Mouse (Mus musculus) embryo, embryonic 11.5 days (tissue): ENCODE data around the gene Nfkbil1.
A peak's percentile ranks its signal among the peaks of the same experiment; 100 is the strongest.

Experiments used
- DNase-seq: peaks from one replicate; pipeline ENCODE4 v3.0.0-alpha.2; 2012; ENCODE audit warnings: low read depth, low spot score

Gene Nfkbil1

GRCm38 (mm10) chr17:35204494-35205379 lies 30.9 kb downstream of the Nfkbil1 start, which contains the start of gene Lta:
Gene Lta (minus strand): TSS chr17:35205351.
- no peak for DNase-seq

GRCm38 (mm10) chr17:35202442-35202841 lies 33.1 kb downstream of the Nfkbil1 start:
- no peak for DNase-seq

GRCm38 (mm10) chr17:35201787-35202186 lies 33.8 kb downstream of the Nfkbil1 start, which contains the start of gene Tnf:
Gene Tnf (minus strand): TSS chr17:35202007.
- no peak for DNase-seq

GRCm38 (mm10) chr17:35201128-35201527 lies 34.5 kb downstream of the Nfkbil1 start:
- DNase-seq: no peak

GRCm38 (mm10) chr17:35200398-35200797 lies 35.2 kb downstream of the Nfkbil1 start:
- DNase-seq: no peak

- DNase-seq: no peak
These were observed 36.6 kb downstream of the Nfkbil1 start for GRCm38 (mm10) chr17:35198946-35199345.

- no peak for DNase-seq
These were observed 37.6 kb downstream of the Nfkbil1 start for GRCm38 (mm10) chr17:35198029-35198428.

- DNase-seq: no peak
These were observed 38.5 kb downstream of the Nfkbil1 start for GRCm38 (mm10) chr17:35197126-35197525.

GRCm38 (mm10) chr17:35196321-35196641 lies 39.3 kb downstream of the Nfkbil1 start:
- no peak for DNase-seq

- DNase-seq: peak; percentile 45
These were observed 39.8 kb downstream of the Nfkbil1 start for GRCm38 (mm10) chr17:35195631-35196320.

GRCm38 (mm10) chr17:35194844-35195630 lies 40.6 kb downstream of the Nfkbil1 start:
- DNase-seq: no peak

- DNase-seq: no peak
These were observed 41.4 kb downstream of the Nfkbil1 start, which contains the start of gene Ltb for GRCm38 (mm10) chr17:35193881-35194843. Gene Ltb (plus strand): TSS chr17:35194439.

- DNase-seq: no peak
These were observed 42.7 kb downstream of the Nfkbil1 start for GRCm38 (mm10) chr17:35192924-35193323.

- DNase-seq: no peak
These were observed 43.9 kb downstream of the Nfkbil1 start for GRCm38 (mm10) chr17:35191723-35192122.

- DNase-seq: no peak
These were observed 45.5 kb downstream of the Nfkbil1 start for GRCm38 (mm10) chr17:35190096-35190495.

- no peak for DNase-seq
These were observed 46.4 kb downstream of the Nfkbil1 start for GRCm38 (mm10) chr17:35189186-35189585.

- no peak for DNase-seq
These were observed 47.5 kb downstream of the Nfkbil1 start, which contains the start of gene Lst1 for GRCm38 (mm10) chr17:35187959-35188610. Gene Lst1 (minus strand): TSS chr17:35188439.

- DNase-seq: no peak
These were observed 48.2 kb downstream of the Nfkbil1 start for GRCm38 (mm10) chr17:35187345-35187744.

GRCm38 (mm10) chr17:35186681-35187080 lies 48.9 kb downstream of the Nfkbil1 start:
- DNase-seq: no peak
